Mouse (Mus musculus): ENCODE results near the gene Gxylt2. TPM values are rescaled to one million over a fixed set of nuclear protein-coding genes. Genes with fewer than 3 reads are reported as not detected.
A peak's percentile ranks its signal among the peaks of the same experiment; 100 is the strongest.

Gxylt2 gene
- polyA plus RNA-seq, 1 experiment from 2014 or later = 0.32 TPM

GRCm38 (mm10) chr6:100845058-100845457 lies 140.5 kb downstream of the Gxylt2 start:
- H3K27ac ChIP-seq (ENCODE audit: low read length) = no peak overlapping the region
- H3K9me3 ChIP-seq (ENCODE audit: control insufficient read depth, low read length) = no peaks in the 10 kb centered on the region
- no peak overlapping the region for H3K4me3 ChIP-seq (ENCODE audit: low read length)
- H3K36me3 ChIP-seq (ENCODE audit: control insufficient read depth, insufficient read depth, low read length) = 0 out of 2 replicates have a peak, but pooled peaks cover 3% of the 10 kb centered on the region
- no peak overlapping the region for H3K4me2 ChIP-seq (ENCODE audit: low read depth, low read length)
- peaks cover 5% of the 10 kb centered on the region; the same call in 1 of the 2 replicates for H3K4me1 ChIP-seq (ENCODE audit: control insufficient read depth, insufficient read depth, low read length)
- WGBS = 94% methylated on average over 4 of the region's 4 CpGs
- no peak for ATAC-seq
- H3K27me3 ChIP-seq (replicated peaks; ENCODE audit: control insufficient read depth, insufficient read depth, low read length) = no peaks in the 10 kb centered on the region
- no peak overlapping the region for H3K9ac ChIP-seq (ENCODE audit: low read depth, low read length)

DNA sequence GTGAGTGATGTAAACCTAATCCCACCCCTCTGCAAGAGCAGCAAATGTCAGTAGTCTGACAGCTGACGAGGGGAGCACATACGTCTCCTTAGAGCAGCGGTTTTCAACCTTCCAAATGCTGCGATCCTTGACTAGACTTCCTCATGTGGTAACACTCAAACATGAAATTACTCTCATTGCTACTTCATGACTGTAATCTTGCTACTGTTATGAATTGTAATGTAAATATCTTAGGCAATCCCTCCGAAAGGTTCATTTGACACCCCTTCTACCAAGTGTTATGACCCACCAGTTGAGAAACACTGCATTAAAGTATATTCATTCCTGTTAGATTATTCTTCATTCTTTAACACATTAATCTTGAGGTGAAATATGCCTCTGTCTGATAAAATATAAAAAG lies 142.7 kb downstream of the Gxylt2 start:
- Histone ChIP-seq H3K9me3 (ENCODE audit: control insufficient read depth, low read length) (no peaks in the 10 kb centered on the region), H3K27me3 (replicated peaks; ENCODE audit: control insufficient read depth, insufficient read depth, low read length) (no peaks in the 10 kb centered on the region), H3K27ac (ENCODE audit: low read length) (no peak overlapping the region), H3K4me2 (ENCODE audit: low read depth, low read length) (no peak overlapping the region), H3K4me3 (ENCODE audit: low read length) (no peak overlapping the region), H3K4me1 (ENCODE audit: control insufficient read depth, insufficient read depth, low read length) (peaks cover 20% of the 10 kb centered on the region; the same call in 1 of the 2 replicates), H3K36me3 (ENCODE audit: control insufficient read depth, insufficient read depth, low read length) (peaks cover 3% of the 10 kb centered on the region; the same call in 1 of the 2 replicates), H3K9ac (ENCODE audit: low read depth, low read length) (no peak overlapping the region)
- 82% methylated on average over 5 of the region's 5 CpGs for WGBS
- no peak for ATAC-seq

- H3K4me1 ChIP-seq (ENCODE audit: control insufficient read depth, insufficient read depth, low read length) = peaks cover 20% of the 10 kb centered on the region; the same call in 1 of the 2 replicates
- no peak overlapping the region for H3K9ac ChIP-seq (ENCODE audit: low read depth, low read length)
- H3K27ac ChIP-seq (ENCODE audit: low read length) = no peak overlapping the region
- ATAC-seq = peak; percentile 68
- H3K36me3 ChIP-seq (ENCODE audit: control insufficient read depth, insufficient read depth, low read length) = peaks cover 3% of the 10 kb centered on the region; the same call in 1 of the 2 replicates
- no peaks in the 10 kb centered on the region for H3K27me3 ChIP-seq (replicated peaks; ENCODE audit: control insufficient read depth, insufficient read depth, low read length)
- no peak overlapping the region for H3K4me2 ChIP-seq (ENCODE audit: low read depth, low read length)
- H3K9me3 ChIP-seq (ENCODE audit: control insufficient read depth, low read length) = no peaks in the 10 kb centered on the region
- WGBS = 72% methylated on average over 9 of the region's 9 CpGs
- H3K4me3 ChIP-seq (ENCODE audit: low read length) = no peak overlapping the region
Measured at GRCm38 (mm10) chr6:100848682-100849375, 144.3 kb downstream of the Gxylt2 start.

DNA sequence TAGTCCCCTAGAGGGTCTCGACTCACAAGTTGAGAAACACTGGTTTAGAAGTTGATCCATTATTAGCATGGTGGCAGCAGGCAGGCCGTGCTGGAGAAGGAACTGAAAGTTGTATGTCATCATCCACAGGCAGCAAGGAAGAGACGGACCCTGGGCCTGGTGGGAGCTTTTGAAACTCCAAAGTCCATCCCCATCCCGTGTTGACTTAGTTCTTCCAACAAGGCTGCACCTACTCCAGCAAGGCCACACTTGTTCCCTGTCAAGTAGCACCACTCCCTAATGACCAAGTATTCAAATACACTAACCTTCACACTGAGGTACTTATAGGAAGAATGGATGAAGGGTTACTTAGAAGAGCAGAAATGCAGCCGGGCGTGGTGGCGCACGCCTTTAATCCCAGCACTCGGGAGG lies 146.1 kb downstream of the Gxylt2 start:
- ATAC-seq = peak; percentile 91
- peak overlapping the region; percentile 37 for H3K27ac ChIP-seq (ENCODE audit: low read length)
- 68% methylated on average over 9 of the region's 9 CpGs for WGBS

DNA sequence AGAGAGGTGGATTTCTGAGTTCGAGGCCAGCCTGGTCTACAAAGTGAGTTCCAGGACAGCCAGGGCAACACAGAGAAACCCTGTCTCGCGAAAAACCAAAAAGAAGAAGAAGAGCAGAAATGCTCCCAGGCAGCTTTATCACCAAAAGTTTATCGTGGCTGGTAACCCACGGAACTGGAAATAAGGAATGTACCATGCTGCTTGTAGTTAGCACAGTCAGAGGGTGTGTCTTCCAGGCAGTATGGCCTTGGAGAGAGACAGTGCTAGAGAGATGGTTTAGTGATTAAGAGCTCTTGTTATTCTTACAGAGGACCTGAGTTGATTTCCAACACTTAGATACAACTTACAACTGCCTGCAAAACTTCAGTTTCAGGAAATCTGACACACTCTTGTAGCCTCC lies 146.5 kb downstream of the Gxylt2 start:
- peaks cover 18% of the 10 kb centered on the region; the same call in 1 of the 2 replicates for H3K4me1 ChIP-seq (ENCODE audit: control insufficient read depth, insufficient read depth, low read length)
- no peaks in the 10 kb centered on the region for H3K27me3 ChIP-seq (replicated peaks; ENCODE audit: control insufficient read depth, insufficient read depth, low read length)
- H3K4me3 ChIP-seq (ENCODE audit: low read length) = no peak overlapping the region
- 76% methylated on average over 5 of the region's 5 CpGs for WGBS
- H3K9ac ChIP-seq (ENCODE audit: low read depth, low read length) = no peak overlapping the region
- peaks cover 5% of the 10 kb centered on the region; the same call in 1 of the 2 replicates for H3K36me3 ChIP-seq (ENCODE audit: control insufficient read depth, insufficient read depth, low read length)
- H3K4me2 ChIP-seq (ENCODE audit: low read depth, low read length) = no peak overlapping the region
- ATAC-seq = peak; percentile 34; the same call in 1 of the 2 replicates
- no peaks in the 10 kb centered on the region for H3K9me3 ChIP-seq (ENCODE audit: control insufficient read depth, low read length)
- peak overlapping the region; percentile 37 for H3K27ac ChIP-seq (ENCODE audit: low read length)

More for the DNA sequence above, 146.1 kb downstream of the Gxylt2 start:
- Histone ChIP-seq H3K9ac (ENCODE audit: low read depth, low read length) (no peak overlapping the region), H3K4me1 (ENCODE audit: control insufficient read depth, insufficient read depth, low read length) (peaks cover 20% of the 10 kb centered on the region; the same call in 1 of the 2 replicates), H3K27me3 (replicated peaks; ENCODE audit: control insufficient read depth, insufficient read depth, low read length) (no peaks in the 10 kb centered on the region), H3K9me3 (ENCODE audit: control insufficient read depth, low read length) (no peaks in the 10 kb centered on the region), H3K4me3 (ENCODE audit: low read length) (no peak overlapping the region), H3K36me3 (ENCODE audit: control insufficient read depth, insufficient read depth, low read length) (peaks cover 3% of the 10 kb centered on the region; the same call in 1 of the 2 replicates), H3K4me2 (ENCODE audit: low read depth, low read length) (no peak overlapping the region)

Other genes with a start within 250 kb of the Gxylt2 start
- 14.9 and 17.8 TPM in 2 replicates for gene Shq1, start 33.6 kb upstream of the Gxylt2 start, polyA plus RNA-seq (2015; fragmentation: Nextera tagmentation; extraction: Ambion mirVana)
- 8.1 and 8.7 TPM in 2 replicates for gene Ppp4r2, start 128.9 kb downstream of the Gxylt2 start, polyA plus RNA-seq (2015; fragmentation: Nextera tagmentation; extraction: Ambion mirVana)

All from intestine, embryonic 16.5 days (tissue).